Mouse (Mus musculus): ENCODE data around the gene Zdhhc14. TPM values are rescaled to one million over a fixed set of nuclear protein-coding genes. Genes with fewer than 3 reads are reported as not detected.

The Zdhhc14 gene
- polyA plus RNA-seq, 1 experiment from 2014 or later: 2.2 TPM

DNA sequence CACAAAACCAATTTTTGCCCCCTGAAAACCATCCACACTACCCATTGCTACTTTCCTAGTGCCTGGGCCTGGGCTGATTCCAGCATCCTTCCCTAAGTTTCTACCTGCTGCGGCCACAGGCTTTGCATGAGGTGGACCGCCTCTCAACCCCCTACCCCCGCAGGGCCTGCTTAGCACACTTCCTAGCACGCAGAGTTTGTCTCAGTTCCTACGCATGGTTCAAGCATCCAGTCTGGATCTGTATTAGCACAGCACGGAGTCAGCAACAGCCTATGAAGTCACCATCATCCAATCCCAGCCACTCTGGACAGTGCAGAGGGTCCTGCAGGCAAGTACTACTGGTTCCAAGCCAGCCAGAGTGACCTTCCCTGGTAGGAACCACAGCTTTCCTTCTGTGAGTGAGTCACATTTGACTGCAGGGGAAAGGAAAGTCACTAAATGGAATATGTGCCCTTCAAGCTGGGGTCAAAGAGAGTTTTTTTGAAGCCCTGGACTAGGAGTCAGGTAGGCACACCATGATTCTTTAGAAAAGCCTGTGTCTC, 275.9 kb downstream of the Zdhhc14 start:
- H3K9me3 ChIP-seq: no peaks in the 10 kb centered on the region
- DNase-seq (ENCODE audit: low spot score): no peak
- no peak overlapping the region for H3K4me3 ChIP-seq
- 64% methylated on average over 6 of the region's 6 CpGs for WGBS
- 0 out of 2 replicates have a peak, but pooled peaks cover 11% of the 10 kb centered on the region for H3K27me3 ChIP-seq (ENCODE audit: insufficient read depth, poor library complexity, severe bottlenecking)
- H3K36me3 ChIP-seq: no peaks in the 10 kb centered on the region
- peak overlapping the region; percentile 20; the same call in 1 of the 2 replicates for H3K27ac ChIP-seq
- H3K4me1 ChIP-seq (replicated peaks): peaks cover 17% of the 10 kb centered on the region

GRCm38 (mm10) chr17:5768810-5769520, 276.6 kb downstream of the Zdhhc14 start:
- 81% methylated on average over 9 of the region's 9 CpGs for WGBS
- Histone ChIP-seq H3K36me3 (no peaks in the 10 kb centered on the region), H3K4me1 (replicated peaks) (peaks cover 17% of the 10 kb centered on the region), H3K27me3 (ENCODE audit: insufficient read depth, poor library complexity, severe bottlenecking) (0 out of 2 replicates have a peak, but pooled peaks cover 11% of the 10 kb centered on the region), H3K9me3 (no peaks in the 10 kb centered on the region), H3K27ac (0 out of 2 replicates have a peak overlapping the region, but pooled peaks have one; percentile 9), H3K4me3 (no peak overlapping the region)
- no peak for DNase-seq (ENCODE audit: low spot score)

- H3K9me3 ChIP-seq: no peaks in the 10 kb centered on the region
- H3K36me3 ChIP-seq: no peaks in the 10 kb centered on the region
- H3K4me3 ChIP-seq: no peak overlapping the region; the same call in 1 of the 2 replicates
- H3K4me1 ChIP-seq (replicated peaks): peaks cover 17% of the 10 kb centered on the region
- H3K27me3 ChIP-seq (ENCODE audit: insufficient read depth, poor library complexity, severe bottlenecking): 0 out of 2 replicates have a peak, but pooled peaks cover 11% of the 10 kb centered on the region
- 69% methylated on average over 7 of the region's 7 CpGs for WGBS
- peak overlapping the region; percentile 84 for H3K27ac ChIP-seq
- no peak for DNase-seq (ENCODE audit: low spot score)
Measured at GRCm38 (mm10) chr17:5769776-5770175, 277.4 kb downstream of the Zdhhc14 start.

DNA sequence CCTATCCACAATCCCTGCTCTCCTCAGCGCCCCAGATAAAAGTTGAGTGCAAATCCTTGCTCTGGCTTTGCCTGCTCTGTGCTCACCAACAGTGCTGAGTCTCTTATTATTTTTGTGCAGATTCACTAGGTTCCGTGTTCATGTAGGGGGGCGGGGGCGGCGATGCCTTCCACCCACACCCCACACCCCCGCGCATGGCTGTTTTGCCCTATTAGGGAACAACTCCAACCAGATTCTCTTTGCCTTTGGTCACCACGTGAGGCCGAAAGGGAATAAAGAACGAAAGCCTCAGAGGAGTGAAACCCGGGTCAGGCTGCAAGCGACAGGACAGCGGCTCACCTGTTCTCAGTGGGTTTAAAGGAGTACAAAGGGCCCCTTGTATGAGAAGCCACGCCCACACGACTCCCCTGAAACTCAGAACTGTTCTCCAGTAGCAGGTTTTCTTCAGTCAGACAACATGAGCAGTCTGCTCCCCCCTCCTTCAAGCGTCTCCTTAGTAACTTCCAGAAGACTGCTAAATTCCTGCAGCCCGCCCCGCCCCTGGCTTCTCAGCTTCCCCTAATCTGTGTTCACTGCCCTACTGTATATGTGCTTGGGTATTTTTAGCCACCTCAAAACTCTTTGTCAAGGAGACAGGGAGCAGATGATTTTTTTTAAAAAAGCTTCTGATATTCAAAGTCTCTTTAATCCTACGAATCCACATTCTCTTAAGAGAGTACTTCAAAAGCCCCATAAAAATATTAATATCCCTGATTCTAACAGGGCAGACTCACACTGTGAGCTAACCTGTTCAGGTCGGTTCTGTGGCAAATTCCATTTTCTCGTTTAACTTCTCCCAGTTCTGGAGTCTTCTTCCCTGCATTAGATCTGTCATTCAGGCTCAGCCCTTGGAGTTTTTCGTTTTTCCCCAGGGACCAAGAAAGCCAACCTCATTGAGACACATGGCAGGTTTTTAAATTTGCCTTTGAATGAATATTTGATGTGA, 278.2 kb downstream of the Zdhhc14 start:
- WGBS: 14% methylated on average over 22 of the region's 22 CpGs
- Histone ChIP-seq H3K9me3 (no peaks in the 10 kb centered on the region), H3K27me3 (ENCODE audit: insufficient read depth, poor library complexity, severe bottlenecking) (0 out of 2 replicates have a peak, but pooled peaks cover 11% of the 10 kb centered on the region), H3K27ac (peak overlapping the region; percentile 84), H3K4me1 (replicated peaks) (peaks cover 15% of the 10 kb centered on the region), H3K36me3 (no peaks in the 10 kb centered on the region), H3K4me3 (peak overlapping the region; percentile 42)
- peak; percentile 59 for DNase-seq (ENCODE audit: low spot score)

- H3K27me3 ChIP-seq (ENCODE audit: insufficient read depth, poor library complexity, severe bottlenecking): no peaks in the 10 kb centered on the region
- DNase-seq (ENCODE audit: low spot score): no peak
- H3K4me3 ChIP-seq: no peak overlapping the region
- 79% methylated on average over 5 of the region's 5 CpGs for WGBS
- no peak overlapping the region for H3K27ac ChIP-seq
- H3K4me1 ChIP-seq (replicated peaks): no peaks in the 10 kb centered on the region
- H3K36me3 ChIP-seq: no peaks in the 10 kb centered on the region
- no peaks in the 10 kb centered on the region for H3K9me3 ChIP-seq
Measured at GRCm38 (mm10) chr17:5780213-5780975, 288.0 kb downstream of the Zdhhc14 start.

- no peak for DNase-seq (ENCODE audit: low spot score)
- Histone ChIP-seq H3K4me1 (replicated peaks) (no peaks in the 10 kb centered on the region), H3K27ac (no peak overlapping the region), H3K36me3 (no peaks in the 10 kb centered on the region), H3K4me3 (no peak overlapping the region), H3K27me3 (ENCODE audit: insufficient read depth, poor library complexity, severe bottlenecking) (no peaks in the 10 kb centered on the region), H3K9me3 (peaks cover 6% of the 10 kb centered on the region)
- 60% methylated on average over 2 of the region's 2 CpGs for WGBS
Measured at GRCm38 (mm10) chr17:5785238-5785637, 292.9 kb downstream of the Zdhhc14 start.

DNA sequence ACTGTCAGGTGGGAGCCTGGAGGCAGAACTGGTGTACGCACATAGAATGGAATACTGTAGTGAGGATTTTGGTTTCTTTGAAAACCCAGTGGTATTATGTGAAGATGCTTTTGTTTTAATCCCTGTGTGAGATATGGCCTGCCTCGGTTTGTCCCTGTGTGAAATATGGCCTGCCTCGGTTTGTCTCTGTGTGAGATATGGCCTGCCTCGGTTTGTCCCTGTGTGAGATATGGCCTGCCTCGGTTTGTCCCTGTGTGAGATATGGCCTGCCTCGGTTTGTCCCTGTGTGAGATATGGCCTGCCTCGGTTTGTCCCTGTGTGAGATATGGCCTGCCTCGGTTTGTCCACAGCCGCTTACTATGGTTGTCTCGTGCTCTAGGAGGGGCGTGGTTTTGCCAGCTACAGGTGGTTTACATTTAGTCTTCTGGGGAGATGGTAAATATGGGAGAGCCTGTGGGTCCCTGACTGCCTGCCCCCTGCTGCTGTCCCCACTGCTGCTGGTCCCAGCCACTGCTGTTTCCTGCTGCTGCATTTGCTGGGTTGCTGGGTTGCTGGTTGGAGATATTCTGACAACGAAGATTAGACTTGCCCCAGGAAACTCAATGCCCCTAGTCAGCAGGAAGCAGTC, 299.9 kb downstream of the Zdhhc14 start:
- Histone ChIP-seq H3K9me3 (peaks cover 6% of the 10 kb centered on the region; the same call in 1 of the 2 replicates), H3K27ac (no peak overlapping the region), H3K36me3 (no peaks in the 10 kb centered on the region), H3K4me1 (replicated peaks) (0 out of 2 replicates have a peak, but pooled peaks cover 7% of the 10 kb centered on the region), H3K27me3 (ENCODE audit: insufficient read depth, poor library complexity, severe bottlenecking) (no peaks in the 10 kb centered on the region), H3K4me3 (no peak overlapping the region)
- DNase-seq (ENCODE audit: low spot score): no peak
- 87% methylated on average over 12 of the region's 12 CpGs for WGBS

- no peak overlapping the region for H3K4me3 ChIP-seq
- 77% methylated on average over 4 of the region's 4 CpGs for WGBS
- H3K27me3 ChIP-seq (ENCODE audit: insufficient read depth, poor library complexity, severe bottlenecking): no peaks in the 10 kb centered on the region
- no peaks in the 10 kb centered on the region for H3K36me3 ChIP-seq
- H3K27ac ChIP-seq: no peak overlapping the region
- H3K9me3 ChIP-seq: no peaks in the 10 kb centered on the region
- DNase-seq (ENCODE audit: low spot score): no peak
- 0 out of 2 replicates have a peak, but pooled peaks cover 12% of the 10 kb centered on the region for H3K4me1 ChIP-seq (replicated peaks)
Measured at GRCm38 (mm10) chr17:5793593-5793992, 301.2 kb downstream of the Zdhhc14 start.

GRCm38 (mm10) chr17:5794276-5794675, 301.9 kb downstream of the Zdhhc14 start:
- no peak overlapping the region for H3K27ac ChIP-seq
- no peaks in the 10 kb centered on the region for H3K9me3 ChIP-seq

DNA sequence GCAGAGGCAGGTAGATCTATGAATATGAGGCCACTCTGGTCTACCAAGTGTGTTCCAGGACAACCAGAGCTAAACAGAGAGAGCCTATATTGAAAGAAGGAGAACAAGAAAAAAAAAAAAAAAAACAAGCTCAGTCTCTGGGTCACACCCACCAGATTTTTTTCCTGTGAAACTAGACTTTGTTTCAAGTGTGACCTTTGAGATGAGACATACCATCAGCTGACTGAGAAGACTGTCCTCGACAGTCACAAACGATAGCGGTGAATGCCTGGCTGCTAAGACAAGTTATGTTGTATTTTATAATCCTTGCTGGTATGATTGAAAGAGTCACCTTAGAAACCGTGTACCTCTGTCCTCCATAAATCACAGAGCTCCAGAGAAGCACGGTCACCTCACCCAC, 303.0 kb downstream of the Zdhhc14 start:
- WGBS: 77% methylated on average over 5 of the region's 5 CpGs

More at GRCm38 (mm10) chr17:5794276-5794675, 301.9 kb downstream of the Zdhhc14 start:
- Histone ChIP-seq H3K4me3 (no peak overlapping the region), H3K36me3 (no peaks in the 10 kb centered on the region), H3K27me3 (ENCODE audit: insufficient read depth, poor library complexity, severe bottlenecking) (no peaks in the 10 kb centered on the region), H3K4me1 (replicated peaks) (0 out of 2 replicates have a peak, but pooled peaks cover 12% of the 10 kb centered on the region)
- DNase-seq (ENCODE audit: low spot score): no peak
- WGBS: 82% methylated on average over 5 of the region's 5 CpGs

GRCm38 (mm10) chr17:5795878-5796277, 303.5 kb downstream of the Zdhhc14 start:
- Histone ChIP-seq H3K27me3 (ENCODE audit: insufficient read depth, poor library complexity, severe bottlenecking) (no peaks in the 10 kb centered on the region), H3K36me3 (no peaks in the 10 kb centered on the region), H3K9me3 (no peaks in the 10 kb centered on the region), H3K4me1 (replicated peaks) (0 out of 2 replicates have a peak, but pooled peaks cover 12% of the 10 kb centered on the region), H3K27ac (no peak overlapping the region), H3K4me3 (no peak overlapping the region)
- peak; percentile 71 for DNase-seq (ENCODE audit: low spot score)
- WGBS: 3% methylated on average over 5 of the region's 5 CpGs

More for the DNA sequence above, 303.0 kb downstream of the Zdhhc14 start:
- Histone ChIP-seq H3K9me3 (no peaks in the 10 kb centered on the region), H3K4me1 (replicated peaks) (0 out of 2 replicates have a peak, but pooled peaks cover 12% of the 10 kb centered on the region), H3K27me3 (ENCODE audit: insufficient read depth, poor library complexity, severe bottlenecking) (no peaks in the 10 kb centered on the region), H3K36me3 (no peaks in the 10 kb centered on the region), H3K27ac (no peak overlapping the region), H3K4me3 (no peak overlapping the region)
- DNase-seq (ENCODE audit: low spot score): no peak

All from hindbrain, embryonic 10.5 days (tissue).